Mouse (Mus musculus): ENCODE measurements around the gene Gnl3l. TPM values are rescaled to one million over a fixed set of nuclear protein-coding genes. Genes with fewer than 3 reads are reported as not detected.

The Gnl3l gene
- polyA plus RNA-seq, 1 experiment: 0.62 TPM

GRCm38 (mm10) chrX:150963027-150963426 lies 54.1 kb downstream of the Gnl3l start:
- Histone ChIP-seq H3K36me3 (replicated peaks; ENCODE audit: low read length) (no peaks in the 10 kb centered on the region), H3K4me1 (no peaks in the 10 kb centered on the region), H3K4me3 (replicated peaks) (no peak overlapping the region), H3K27me3 (replicated peaks) (peaks cover 5% of the 10 kb centered on the region), H3K9me3 (no peaks in the 10 kb centered on the region)
- TF ChIP-seq FLI1 (IDR thresholded peaks at IDR 0.05; ENCODE audit: low read length) (no peak), GATA1 (IDR thresholded peaks at IDR 0.05; ENCODE audit: borderline replicate concordance, low read length) (no peak)

DNA sequence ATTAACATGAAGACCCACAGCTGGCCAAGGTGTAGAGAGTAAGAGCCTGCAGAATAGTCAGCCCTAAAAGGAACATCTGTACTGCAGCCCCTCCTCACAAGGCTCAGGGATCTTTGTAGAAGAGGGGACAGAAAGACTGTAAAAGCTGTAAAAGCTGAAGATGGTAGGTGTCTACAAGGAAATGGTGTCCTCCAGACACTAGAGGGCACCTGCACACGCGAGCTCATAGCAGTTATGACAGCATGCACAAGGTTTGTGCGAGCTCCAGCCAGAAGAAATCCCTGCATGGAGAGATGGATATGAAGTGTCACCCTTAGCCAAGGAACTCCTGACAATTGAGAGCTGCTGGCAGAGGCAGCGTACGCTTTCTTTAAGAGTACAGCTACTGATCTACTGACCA lies 56.4 kb downstream of the Gnl3l start:
- Histone ChIP-seq H3K4me3 (replicated peaks) (no peak overlapping the region), H3K9me3 (no peaks in the 10 kb centered on the region), H3K4me1 (peaks cover 6% of the 10 kb centered on the region; the same call in 1 of the 2 replicates), H3K36me3 (replicated peaks; ENCODE audit: low read length) (no peaks in the 10 kb centered on the region), H3K27me3 (replicated peaks) (peaks cover 13% of the 10 kb centered on the region)
- TF ChIP-seq GATA1 (IDR thresholded peaks at IDR 0.05; ENCODE audit: borderline replicate concordance, low read length) (no peak), FLI1 (IDR thresholded peaks at IDR 0.05; ENCODE audit: low read length) (no peak)

GRCm38 (mm10) chrX:150956522-150957300 lies 60.4 kb downstream of the Gnl3l start:
- Histone ChIP-seq H3K9me3 (no peaks in the 10 kb centered on the region), H3K27me3 (replicated peaks) (peaks cover 21% of the 10 kb centered on the region), H3K4me3 (replicated peaks) (peak overlapping the region; percentile 85), H3K4me1 (peaks cover 6% of the 10 kb centered on the region; the same call in 1 of the 2 replicates), H3K36me3 (replicated peaks; ENCODE audit: low read length) (no peaks in the 10 kb centered on the region)
- TF ChIP-seq FLI1 (IDR thresholded peaks at IDR 0.05; ENCODE audit: low read length): no peak
- no peak for TF ChIP-seq GATA1 (IDR thresholded peaks at IDR 0.05; ENCODE audit: borderline replicate concordance, low read length)

- H3K9me3 ChIP-seq: no peaks in the 10 kb centered on the region
- no peak for TF ChIP-seq FLI1 (IDR thresholded peaks at IDR 0.05; ENCODE audit: low read length)
- TF ChIP-seq GATA1 (IDR thresholded peaks at IDR 0.05; ENCODE audit: borderline replicate concordance, low read length): no peak
- no peak overlapping the region for H3K4me3 ChIP-seq (replicated peaks)
- H3K27me3 ChIP-seq (replicated peaks): peaks cover 21% of the 10 kb centered on the region
- H3K4me1 ChIP-seq: peaks cover 6% of the 10 kb centered on the region; the same call in 1 of the 2 replicates
- H3K36me3 ChIP-seq (replicated peaks; ENCODE audit: low read length): no peaks in the 10 kb centered on the region
Measured at GRCm38 (mm10) chrX:150956016-150956415, 61.1 kb downstream of the Gnl3l start.

DNA sequence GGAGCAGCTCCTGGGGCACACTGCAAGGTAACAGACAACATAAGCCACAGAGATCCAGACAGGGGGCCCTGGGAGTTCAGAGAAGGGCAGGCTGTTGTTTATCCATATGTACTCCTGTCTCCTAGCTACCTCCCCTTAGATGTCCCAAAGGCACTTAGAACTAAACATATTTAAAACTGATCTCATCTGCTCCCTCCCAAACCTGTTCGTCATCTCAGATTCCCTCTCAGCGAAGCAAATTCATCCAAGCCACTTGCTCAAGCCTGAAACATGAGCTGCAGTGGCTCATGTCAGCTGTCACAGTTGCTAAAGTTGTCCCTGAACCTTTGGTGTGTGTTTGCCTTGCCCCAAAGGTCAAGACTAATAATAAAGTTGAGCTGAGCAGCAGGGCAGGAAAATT lies 61.7 kb downstream of the Gnl3l start:
- H3K36me3 ChIP-seq (replicated peaks; ENCODE audit: low read length): no peaks in the 10 kb centered on the region

DNA sequence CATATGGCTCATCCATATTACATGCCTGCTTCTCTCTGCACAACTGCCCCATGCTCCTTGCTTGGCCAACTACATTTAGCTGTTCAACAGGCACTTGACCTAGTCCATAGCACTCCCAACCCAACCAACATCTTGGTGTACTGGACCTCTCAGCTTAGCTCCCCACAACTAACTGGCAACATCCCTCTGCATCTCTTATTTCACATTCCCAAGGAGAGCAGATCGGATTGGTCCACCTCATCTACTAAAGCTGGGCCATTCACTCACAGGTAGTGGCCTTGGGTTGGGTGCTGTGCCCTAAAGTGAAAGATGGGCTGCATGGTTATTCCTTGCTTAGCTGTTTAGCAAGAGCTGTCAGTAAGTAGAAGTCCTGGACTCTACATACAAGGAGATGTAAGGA lies 62.4 kb downstream of the Gnl3l start:
- Histone ChIP-seq H3K4me3 (replicated peaks) (no peak overlapping the region), H3K36me3 (replicated peaks; ENCODE audit: low read length) (no peaks in the 10 kb centered on the region), H3K27me3 (replicated peaks) (peaks cover 18% of the 10 kb centered on the region), H3K4me1 (peaks cover 6% of the 10 kb centered on the region; the same call in 1 of the 2 replicates), H3K9me3 (no peaks in the 10 kb centered on the region)
- TF ChIP-seq FLI1 (IDR thresholded peaks at IDR 0.05; ENCODE audit: low read length): no peak
- no peak for TF ChIP-seq GATA1 (IDR thresholded peaks at IDR 0.05; ENCODE audit: borderline replicate concordance, low read length)

More for the DNA sequence above, 61.7 kb downstream of the Gnl3l start:
- H3K4me3 ChIP-seq (replicated peaks): no peak overlapping the region
- H3K27me3 ChIP-seq (replicated peaks): peaks cover 18% of the 10 kb centered on the region
- peaks cover 6% of the 10 kb centered on the region; the same call in 1 of the 2 replicates for H3K4me1 ChIP-seq
- no peak for TF ChIP-seq GATA1 (IDR thresholded peaks at IDR 0.05; ENCODE audit: borderline replicate concordance, low read length)
- no peak for TF ChIP-seq FLI1 (IDR thresholded peaks at IDR 0.05; ENCODE audit: low read length)
- no peaks in the 10 kb centered on the region for H3K9me3 ChIP-seq

Other genes with a start within 250 kb of the Gnl3l start
- gene Maged2, start 203.0 kb downstream of the Gnl3l start, polyA plus RNA-seq (2012; ENCODE audit: insufficient read depth, low replicate concordance): 107 and 145 TPM in 2 replicates
- 0.36 TPM in 1 of 2 replicates, not detected in the other for gene Fgd1, start 28.8 kb upstream of the Gnl3l start, polyA plus RNA-seq (2012; ENCODE audit: insufficient read depth, low replicate concordance)
- 0.57 and 6.5 TPM in 2 replicates for gene Tsr2, start 79.2 kb upstream of the Gnl3l start, polyA plus RNA-seq (2012; ENCODE audit: insufficient read depth, low replicate concordance)
- not detected in 2 replicates for gene Wnk3, start 180.8 kb upstream of the Gnl3l start, polyA plus RNA-seq (2012; ENCODE audit: insufficient read depth, low replicate concordance)